Mouse (Mus musculus) lung, postnatal 0 days (tissue): ENCODE measurements around the gene Ext2. TPM values are rescaled to one million over a fixed set of nuclear protein-coding genes. Genes with fewer than 3 reads are reported as not detected.
A peak's percentile ranks its signal among the peaks of the same experiment; 100 is the strongest.

Source experiments
- ATAC-seq: fragments of 200-750 bp; cut with Nextera tagmentation; 2 replicates; pipeline ENCODE4 v1.8.0; 2017; ENCODE audit warnings: moderate library complexity
- DNase-seq: peaks from one replicate; pipeline ENCODE4 v3.0.0-alpha.2; 2016; ENCODE audit warnings: low spot score
- H3K27ac ChIP-seq: fragments of 300-500 bp; sonication (generic); 2 replicates; pipeline ENCODE4 v1.5.1; 2014; ENCODE audit warnings: antibody characterized with exemption, mild to moderate bottlenecking, low read length, mixed read lengths
- H3K27me3 ChIP-seq: fragments of 300-500 bp; sonication (generic); replicated peaks from 2 replicates; pipeline ENCODE4 v1.6.1; 2014; ENCODE audit warnings: low read length, mixed read lengths; ENCODE audit not compliant: insufficient read depth
- H3K36me3 ChIP-seq: fragments of 300-500 bp; sonication (generic); 2 replicates; pipeline ENCODE4 v1.6.1; 2014; ENCODE audit warnings: low read length, mixed read lengths; ENCODE audit not compliant: insufficient read depth
- H3K4me1 ChIP-seq: fragments of 300-500 bp; sonication (generic); 2 replicates; pipeline ENCODE4 v1.6.1; 2014; ENCODE audit warnings: antibody characterized with exemption, low read depth, low read length, mixed read lengths; ENCODE audit not compliant: insufficient read depth
- H3K4me2 ChIP-seq: fragments of 300-500 bp; sonication (generic); replicated peaks from 2 replicates; pipeline ENCODE4 v1.6.1; 2014; ENCODE audit warnings: low read depth, mild to moderate bottlenecking, low read length, moderate library complexity, mixed read lengths
- H3K4me3 ChIP-seq: fragments of 300-500 bp; sonication (generic); 2 replicates; pipeline ENCODE4 v1.5.1; 2014; ENCODE audit warnings: low read depth, low read length
- H3K9ac ChIP-seq: fragments of 300-500 bp; sonication (generic); replicated peaks from 2 replicates; pipeline ENCODE4 v1.6.1; 2014; ENCODE audit warnings: low read depth, mild to moderate bottlenecking
- H3K9me3 ChIP-seq: fragments of 300-500 bp; sonication (generic); 2 replicates; pipeline ENCODE4 v1.6.1; 2016; ENCODE audit warnings: low read length, mixed read lengths
- CTCF ChIP-seq: IDR thresholded peaks from 2 replicates; pipeline ENCODE4 v1.5.1; 2016; ENCODE audit warnings: antibody characterized with exemption, mild to moderate bottlenecking
- EP300 ChIP-seq: IDR thresholded peaks from 2 replicates; pipeline ENCODE4 v1.6.1; 2016; ENCODE audit warnings: antibody characterized with exemption, mild to moderate bottlenecking, control low read depth
- WGBS: fragments of 180-500 bp; shearing (Covaris S2); extraction: QIAGEN DNeasy Blood & Tissue Kit; methylation state at CpG from one replicate; pipeline ENCODE4 v1.1.7; 2014; 5-methylcytosine and 5-hydroxymethylcytosine counted together
- polyA plus RNA-seq: library from polyadenylated mRNA; unstranded; fragments of >200 nt; fragmentation: Nextera tagmentation; extraction: Ambion mirVana; gene quantifications from 2 replicates; pipeline ENCODE4 v1.2.1, GENCODE M21; 2015

The Ext2 gene
- polyA plus RNA-seq, 1 experiment from 2014 or later: 76.6 TPM

DNA sequence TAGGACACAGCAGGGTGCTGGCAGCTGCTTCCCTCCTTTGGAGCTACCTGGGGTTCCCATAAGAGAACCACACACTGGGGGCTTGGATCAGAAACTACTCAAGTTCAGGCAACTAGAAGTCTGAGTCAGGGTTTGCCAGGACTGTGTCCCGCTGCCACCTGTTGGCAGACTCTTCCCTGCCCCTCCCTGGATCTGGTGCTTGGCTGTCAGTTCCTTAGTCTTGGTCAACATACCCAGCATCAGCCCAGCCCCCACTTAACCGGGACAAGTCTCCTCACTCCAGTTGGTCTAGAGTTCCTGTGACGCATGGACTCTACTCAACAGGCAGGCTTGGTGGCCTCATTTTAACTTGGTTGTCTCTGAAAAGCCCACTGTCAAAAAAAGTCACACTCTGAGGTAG is 112.7 kb downstream of the Ext2 start:
- Histone ChIP-seq H3K4me2 (no peak overlapping the region), H3K36me3 (no peaks in the 10 kb centered on the region), H3K9me3 (no peaks in the 10 kb centered on the region), H3K27ac (no peak overlapping the region), H3K4me1 (no peaks in the 10 kb centered on the region), H3K9ac (no peak overlapping the region), H3K27me3 (no peaks in the 10 kb centered on the region), H3K4me3 (no peak overlapping the region)
- peak; percentile 29 for DNase-seq
- TF ChIP-seq CTCF: no peak
- no peak for TF ChIP-seq EP300
- WGBS: 54% methylated on average over 3 of the region's 3 CpGs
- ATAC-seq: no peak; the same call in 1 of the 2 replicates

DNA sequence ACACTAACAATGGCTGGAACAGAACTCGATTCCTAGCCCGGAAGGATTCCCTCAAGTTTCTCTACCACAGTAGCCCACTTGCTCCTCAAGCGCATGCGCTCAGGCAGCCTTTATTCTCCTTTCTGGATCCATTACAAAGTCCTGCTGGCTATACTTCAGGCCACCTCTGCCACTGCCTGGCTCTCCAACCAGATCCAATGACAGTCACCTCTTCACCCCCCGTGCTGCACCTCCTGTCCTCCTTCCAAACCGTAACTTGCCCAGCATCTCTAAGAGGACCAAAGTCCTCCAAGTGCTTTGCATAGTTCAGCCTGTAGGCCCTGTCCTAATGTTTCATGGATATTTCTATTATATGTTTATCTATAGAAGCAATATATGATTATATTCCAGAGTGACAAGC is 113.1 kb downstream of the Ext2 start:
- 90% methylated on average over 6 of the region's 6 CpGs for WGBS
- ATAC-seq (no peak), DNase-seq (no peak)
- H3K27ac ChIP-seq: no peak overlapping the region
- no peak for TF ChIP-seq EP300
- no peak for TF ChIP-seq CTCF
- no peaks in the 10 kb centered on the region for H3K9me3 ChIP-seq
- no peaks in the 10 kb centered on the region for H3K4me1 ChIP-seq
- H3K27me3 ChIP-seq: no peaks in the 10 kb centered on the region
- H3K36me3 ChIP-seq: 0 out of 2 replicates have a peak, but pooled peaks cover 1% of the 10 kb centered on the region
- H3K9ac ChIP-seq: no peak overlapping the region
- no peak overlapping the region for H3K4me2 ChIP-seq
- no peak overlapping the region for H3K4me3 ChIP-seq

DNA sequence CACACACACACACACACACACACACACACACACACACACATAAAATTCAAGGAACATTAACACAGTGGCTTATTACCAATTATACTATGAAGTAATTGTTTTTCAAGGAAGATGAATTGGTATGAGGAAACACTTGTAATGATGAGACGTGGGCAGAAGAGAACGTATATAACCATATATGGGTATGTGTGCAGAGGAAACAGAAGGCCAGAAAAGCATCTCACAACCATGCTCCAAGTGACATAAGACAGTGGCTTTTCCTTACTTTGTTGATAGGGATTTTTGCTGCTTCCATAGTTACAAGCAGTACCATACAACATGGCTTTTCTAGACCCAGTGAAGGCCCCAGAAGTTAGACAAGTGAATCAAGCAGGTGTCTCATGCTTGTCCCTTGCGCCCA is 115.5 kb downstream of the Ext2 start:
- Histone ChIP-seq H3K9ac (no peak overlapping the region), H3K4me1 (no peaks in the 10 kb centered on the region), H3K4me3 (no peak overlapping the region), H3K36me3 (0 out of 2 replicates have a peak, but pooled peaks cover 7% of the 10 kb centered on the region), H3K27ac (no peak overlapping the region), H3K27me3 (no peaks in the 10 kb centered on the region), H3K9me3 (no peaks in the 10 kb centered on the region), H3K4me2 (no peak overlapping the region)
- TF ChIP-seq EP300 (no peak), CTCF (no peak)
- ATAC-seq (peak; percentile 54), DNase-seq (peak; percentile 58)
- 71% methylated on average over 3 of the region's 3 CpGs for WGBS

DNA sequence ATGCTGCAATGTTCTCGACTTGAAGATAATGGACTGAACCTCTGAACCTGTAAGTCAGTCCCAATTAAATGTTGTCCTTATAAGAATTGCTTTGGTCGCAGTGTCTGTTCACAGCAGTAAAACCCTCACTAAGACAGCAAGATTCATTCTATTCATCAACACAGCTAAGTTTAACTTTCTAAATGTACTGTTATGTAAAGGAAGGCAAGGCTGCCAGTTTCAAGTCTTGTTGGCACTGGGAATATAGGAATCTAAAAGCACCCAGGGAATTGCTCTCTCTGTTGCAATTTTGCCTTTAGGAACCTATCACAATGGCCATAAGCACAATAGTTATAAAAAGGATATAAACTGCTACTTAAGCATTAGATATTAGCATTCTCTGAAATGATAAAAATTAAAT is 116.0 kb downstream of the Ext2 start:
- Histone ChIP-seq H3K27ac (no peak overlapping the region), H3K4me2 (no peak overlapping the region), H3K27me3 (no peaks in the 10 kb centered on the region), H3K9me3 (no peaks in the 10 kb centered on the region), H3K4me3 (no peak overlapping the region), H3K9ac (no peak overlapping the region), H3K36me3 (0 out of 2 replicates have a peak, but pooled peaks cover 7% of the 10 kb centered on the region), H3K4me1 (no peaks in the 10 kb centered on the region)
- ATAC-seq: no peak
- 91% methylated on average over 2 of the region's 2 CpGs for WGBS
- peak; percentile 23 for DNase-seq
- TF ChIP-seq EP300 (no peak), CTCF (no peak)

DNA sequence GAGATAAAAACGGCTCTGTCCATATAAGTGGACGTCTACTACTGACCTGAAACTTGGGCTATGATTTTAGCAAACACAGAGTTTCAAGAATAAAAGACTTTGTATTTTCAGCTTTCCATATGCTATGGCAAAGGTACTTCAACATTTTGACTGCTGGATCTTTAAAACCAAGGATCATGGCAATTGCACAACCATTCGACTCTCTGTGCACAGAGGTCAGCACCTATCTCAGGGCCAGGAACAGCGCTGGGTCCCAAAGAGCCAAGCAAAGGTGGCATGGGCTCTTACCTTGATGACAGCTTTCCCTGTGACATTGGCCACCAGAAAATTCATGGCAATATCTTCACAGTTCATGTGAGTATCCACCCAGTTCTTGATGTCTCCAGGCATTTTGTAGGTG is 118.2 kb downstream of the Ext2 start:
- Histone ChIP-seq H3K27ac (no peak overlapping the region), H3K4me2 (no peak overlapping the region), H3K36me3 (0 out of 2 replicates have a peak, but pooled peaks cover 7% of the 10 kb centered on the region), H3K4me1 (no peaks in the 10 kb centered on the region), H3K4me3 (no peak overlapping the region), H3K27me3 (no peaks in the 10 kb centered on the region), H3K9me3 (no peaks in the 10 kb centered on the region), H3K9ac (no peak overlapping the region)
- ATAC-seq (no peak), DNase-seq (no peak)
- TF ChIP-seq EP300: no peak
- TF ChIP-seq CTCF: no peak
- WGBS: 81% methylated on average over 4 of the region's 4 CpGs

DNA sequence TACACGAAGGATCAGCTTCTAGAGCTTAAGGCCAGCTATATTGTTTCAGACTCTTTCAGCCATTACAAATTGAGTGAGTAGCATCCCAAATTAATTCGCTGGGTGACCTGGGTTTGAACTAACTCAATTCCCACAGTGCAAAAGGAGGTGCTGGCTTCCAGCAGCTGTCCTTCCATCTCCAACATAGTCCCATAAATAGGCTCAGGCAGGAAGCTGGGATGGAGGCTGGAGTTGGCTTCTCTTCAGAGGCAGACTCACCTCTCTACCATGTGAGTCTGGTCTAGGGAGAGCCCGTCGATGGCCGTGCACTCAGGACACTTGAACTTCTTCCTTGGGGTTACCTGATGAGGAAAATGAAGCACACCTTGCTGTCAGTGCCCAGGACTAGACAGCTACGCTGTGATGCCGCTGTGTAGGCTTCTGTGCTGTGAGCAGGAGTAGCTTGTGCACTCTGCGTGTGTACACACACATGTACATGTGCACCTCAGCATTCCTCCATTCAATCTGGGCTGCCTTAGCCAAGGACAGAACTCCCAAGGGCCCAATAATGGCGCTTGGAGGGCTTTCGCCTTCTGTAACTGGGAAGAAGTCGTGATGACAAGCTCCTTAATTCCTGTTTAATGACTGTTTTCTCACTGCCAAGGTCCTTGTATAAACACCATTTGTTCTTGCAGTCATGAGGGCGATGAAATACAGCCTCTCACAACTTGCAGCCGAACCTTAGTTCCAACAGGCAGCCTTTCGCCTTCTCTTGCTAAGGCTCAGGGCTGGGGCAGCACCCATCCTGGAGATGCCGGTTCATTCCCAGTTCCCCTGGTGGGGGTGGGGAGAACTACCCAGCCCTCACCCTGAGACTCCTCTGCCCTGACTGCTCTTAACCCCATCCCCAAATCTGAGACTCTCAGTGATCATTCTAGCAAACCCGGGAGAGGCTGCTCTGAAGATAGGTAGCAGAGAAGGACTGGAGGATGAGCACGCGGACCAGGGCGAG is 119.1 kb downstream of the Ext2 start:
- ATAC-seq (no peak), DNase-seq (no peak)
- no peaks in the 10 kb centered on the region for H3K4me1 ChIP-seq
- H3K36me3 ChIP-seq: 0 out of 2 replicates have a peak, but pooled peaks cover 7% of the 10 kb centered on the region
- H3K4me3 ChIP-seq: no peak overlapping the region
- TF ChIP-seq EP300: no peak
- no peak for TF ChIP-seq CTCF
- 83% methylated on average over 19 of the region's 19 CpGs for WGBS
- no peak overlapping the region for H3K9ac ChIP-seq
- no peak overlapping the region for H3K27ac ChIP-seq
- no peaks in the 10 kb centered on the region for H3K9me3 ChIP-seq
- no peaks in the 10 kb centered on the region for H3K27me3 ChIP-seq
- no peak overlapping the region for H3K4me2 ChIP-seq
